Mouse (Mus musculus) bone marrow, adult 2 months (tissue): Measurements from ENCODE around the gene Ccdc141.

Experiments used
- CTCF ChIP-seq: fragments of 200-500 bp; IDR thresholded peaks from 2 replicates; pipeline ENCODE4 v1.5.1; 2011; ENCODE audit warnings: low read length, control low read depth; ENCODE audit not compliant: control insufficient read depth, insufficient read depth
- POLR2A ChIP-seq: fragments of 200-500 bp; IDR thresholded peaks from 2 replicates; pipeline ENCODE4 v1.6.1; 2011; ENCODE audit warnings: low read depth, mild to moderate bottlenecking, control low read depth, low read length, borderline replicate concordance; ENCODE audit not compliant: control insufficient read depth

GRCm38 (mm10) chr2:77170633-77171105 lies at the start of gene Ccdc141:
- TF ChIP-seq CTCF, result no peak
- TF ChIP-seq POLR2A, result no peak
